8 mouse cellular contexts compared by ENCODE assay signal in genomic region chr6:6216507-6217285, GRCm38 (mm10). TPM values are rescaled to one million over a fixed set of nuclear protein-coding genes. Genes with fewer than 3 reads are reported as not detected.
DNase-seq lines count a peak whose midpoint lies in the region; ATAC-seq and TF ChIP-seq lines count a peak whose summit lies in the region.

Slc25a13 (minus strand) TSS chr6:6217173.

- peak within 1 kb of the TSS; percentile 86 for H3K9ac ChIP-seq in lung, embryonic 14.5 days
- H3K9ac ChIP-seq in neural tube, embryonic 15.5 days (replicated peaks), result peak within 1 kb of the TSS; percentile 64

- H3K4me1 ChIP-seq in lung, embryonic 14.5 days (ENCODE audit: insufficient read depth), result no peaks in the 10 kb centered on the region
- peaks cover 11% of the 10 kb centered on the region; the same call in 1 of the 2 replicates for H3K4me1 ChIP-seq in neural tube, embryonic 15.5 days

- H3K27ac ChIP-seq in lung, embryonic 14.5 days (ENCODE audit: low read depth), result peak within 1 kb of the TSS; percentile 55; the same call in 1 of the 2 replicates
- no peak within 1 kb of the TSS for H3K27ac ChIP-seq in neural tube, embryonic 15.5 days (replicated peaks)

- H3K4me2 ChIP-seq in lung, embryonic 14.5 days, result peak within 1 kb of the TSS; percentile 83
- H3K4me2 ChIP-seq in neural tube, embryonic 15.5 days, result peak within 1 kb of the TSS; percentile 95

- no peaks in the 10 kb centered on the region for H3K9me3 ChIP-seq in lung, embryonic 14.5 days (ENCODE audit: low read depth, low read length)
- no peaks in the 10 kb centered on the region for H3K9me3 ChIP-seq in neural tube, embryonic 15.5 days (replicated peaks)

- peak; percentile 97 for ATAC-seq in lung, embryonic 14.5 days (ENCODE audit: insufficient read depth)
- ATAC-seq in neural tube, embryonic 15.5 days (ENCODE audit: low FRiP score), result peak; percentile 91

- no peaks in the 10 kb centered on the region for H3K36me3 ChIP-seq in lung, embryonic 14.5 days (ENCODE audit: insufficient read depth)
- no peaks in the 10 kb centered on the region for H3K36me3 ChIP-seq in neural tube, embryonic 15.5 days

- H3K27me3 ChIP-seq in lung, embryonic 14.5 days (ENCODE audit: insufficient read depth, low read length), result no peaks in the 10 kb centered on the region
- H3K27me3 ChIP-seq in neural tube, embryonic 15.5 days (replicated peaks), result no peaks in the 10 kb centered on the region

- peak; percentile 59 to 63 for DNase-seq in B cell, adult 2 months
- DNase-seq in adrenal gland, adult (ENCODE audit: inconsistent age in 2 of 2, low spot score in 1 of 2), result peak; percentile 82 to 92
- peak; percentile 86 for DNase-seq in embryo, embryonic 10.5 days (ENCODE audit: low spot score)
- peak; percentile 68 for DNase-seq in heart, adult 8-10 months (ENCODE audit: low spot score)
- peak; percentile 87 to 88 for DNase-seq in kidney, adult 8-10 months
- peak; percentile 83 for DNase-seq in lung, embryonic 14.5 days
- DNase-seq in thymus, postnatal 0 days (ENCODE audit: low spot score), result peak; percentile 60

- under 1% methylated on average over 51 of the region's 51 CpGs for WGBS in lung, embryonic 14.5 days
- WGBS in neural tube, embryonic 15.5 days, result under 1% methylated on average over 51 of the region's 51 CpGs

- TF ChIP-seq CTCF in lung, embryonic 14.5 days (IDR thresholded peaks at IDR 0.05; ENCODE audit: low read depth), result no peak

- peak within 1 kb of the TSS; percentile 71 for H3K4me3 ChIP-seq in lung, embryonic 14.5 days (ENCODE audit: low read depth, low read length)
- H3K4me3 ChIP-seq in neural tube, embryonic 15.5 days (replicated peaks), result peak within 1 kb of the TSS; percentile 68

RNA-seq across cellular contexts. Expression of gene Slc25a13, which starts in this region (rescaled TPM):
- 100 to 1,000 TPM; 134 to 155 (median 137) TPM for total RNA-seq in heart, adult 8-10 months (2022)
- 31.7 and 33.6 TPM in 2 replicates for polyA plus RNA-seq in lung, embryonic 14.5 days (2014; fragmentation: Nextera tagmentation; extraction: Ambion mirVana)
- 3.7 and 11.5 TPM in 2 replicates for polyA plus RNA-seq in neural tube, embryonic 15.5 days (2015; fragmentation: Nextera tagmentation; extraction: Ambion mirVana)
- polyA plus RNA-seq in thymus, postnatal 0 days (2015; fragmentation: Nextera tagmentation; extraction: Ambion mirVana), result 31.1 and 31.7 TPM in 2 replicates
